Mouse (Mus musculus) liver, postnatal 0 days (tissue): ENCODE measurements around the gene Ptk7.

ENCODE experiments used
- CTCF ChIP-seq: sonication (generic); IDR thresholded peaks from 2 replicates; pipeline ENCODE4 v1.5.1; 2016; ENCODE audit warnings: antibody characterized with exemption, low read depth
- EP300 ChIP-seq: IDR thresholded peaks from 2 replicates; pipeline ENCODE4 v1.6.1; 2016; ENCODE audit warnings: antibody characterized with exemption, low read depth, mild to moderate bottlenecking

- TF ChIP-seq EP300: no peak
- no peak for TF ChIP-seq CTCF
Measured at GRCm38 (mm10) chr17:46543661-46544060, 85.6 kb downstream of the Ptk7 start.
